Mouse (Mus musculus) ES-E14 (cell line): ENCODE data around the gene Thbd.

ENCODE experiments used
- HCFC1 ChIP-seq: IDR thresholded peaks from 2 replicates; pipeline ENCODE4 v1.6.1; 2012; ENCODE audit warnings: low read length, inconsistent platforms, borderline replicate concordance; ENCODE audit not compliant: insufficient read depth
- MAFK ChIP-seq: IDR thresholded peaks from 2 replicates; pipeline ENCODE4 v1.6.1; 2014; ENCODE audit warnings: mild to moderate bottlenecking, low read depth, low read length, inconsistent platforms; ENCODE audit not compliant: insufficient read depth

GRCm38 (mm10) chr2:148442710-148443109 lies 34.7 kb upstream of the Thbd start:
- TF ChIP-seq HCFC1, result no peak
- no peak for TF ChIP-seq MAFK
